Mouse (Mus musculus): ENCODE data around the gene Trmt13. TPM values are rescaled to one million over a fixed set of nuclear protein-coding genes. Genes with fewer than 3 reads are reported as not detected.

Gene Trmt13
- total and polyA plus RNA-seq, 3 experiments: 9.9 to 20.9 (median 11.1) TPM

- H3K4me2 ChIP-seq (ENCODE audit: insufficient read depth, low read depth, poor library complexity, severe bottlenecking): no peak overlapping the region
- H3K9me3 ChIP-seq (replicated peaks; ENCODE audit: low read length): no peaks in the 10 kb centered on the region
- H3K9ac ChIP-seq (ENCODE audit: insufficient read depth, low read depth): no peak overlapping the region
- H3K27ac ChIP-seq (ENCODE audit: insufficient read depth, low read depth): no peak overlapping the region
- peaks cover 58 to 87% of the 10 kb centered on the region in 2 experiments for H3K36me3 ChIP-seq (replicated peaks in 1 of 2; ENCODE audit: control insufficient read depth in 1 of 2, insufficient read depth in 1 of 2, low read length in 1 of 2)
- no peak overlapping the region for H3K4me3 ChIP-seq (replicated peaks in 1 of 3; ENCODE audit: low read depth in 2 of 3, low read length in 2 of 3, poor library complexity in 1 of 3)
- in situ Hi-C loops (cut with MboI; ENCODE audit: low pct_ligation_motif_present, low pct_unique_long_range_greater_than_20kb, low sequenced_read_pairs) (no loop called here), dilution Hi-C loops (cut with MboI; ENCODE audit: extremely low pct_ligation_motif_present, extremely low pct_unique_long_range_greater_than_20kb, low sequenced_read_pairs) (no loop called here)
- no peaks in the 10 kb centered on the region for H3K27me3 ChIP-seq (replicated peaks)
- DNase-seq (ENCODE audit: extremely low read depth): no peak
- no peak for TF ChIP-seq USF2 (conservative IDR thresholded peaks at IDR 0.05; ENCODE audit: low read depth, low read length)
- TF ChIP-seq IRF4 (IDR thresholded peaks at IDR 0.05; ENCODE audit: low read depth, low read length): no peak
- no peak for TF ChIP-seq EP300 (IDR thresholded peaks at IDR 0.05; ENCODE audit: low read length)
- TF ChIP-seq ELF1 (IDR thresholded peaks at IDR 0.05; ENCODE audit: low read depth, low read length): no peak
- TF ChIP-seq MEF2A (IDR thresholded peaks at IDR 0.05; ENCODE audit: borderline replicate concordance, low read depth, low read length): no peak
- no peak for TF ChIP-seq MAZ (IDR thresholded peaks at IDR 0.05; ENCODE audit: low read depth, low read length)
- no peak for TF ChIP-seq USF1 (IDR thresholded peaks at IDR 0.05; ENCODE audit: low read depth, low read length)
- TF ChIP-seq RAD21 (IDR thresholded peaks at IDR 0.05; ENCODE audit: low read depth, low read length): no peak
- TF ChIP-seq MXI1 (IDR thresholded peaks at IDR 0.05; ENCODE audit: low read depth, low read length): no peak
- TF ChIP-seq ETS1 (conservative IDR thresholded peaks at IDR 0.05; ENCODE audit: low read depth, low read length): no peak
- TF ChIP-seq JUND (conservative IDR thresholded peaks at IDR 0.05; ENCODE audit: low read depth, low read length): no peak
- TF ChIP-seq MYC (IDR thresholded peaks at IDR 0.05; ENCODE audit: low read depth, low read length): no peak
- no peak for TF ChIP-seq PAX5 (IDR thresholded peaks at IDR 0.05; ENCODE audit: low read length)
- TF ChIP-seq KAT2A (IDR thresholded peaks at IDR 0.05; ENCODE audit: insufficient replicate concordance, low read length): no peak
- no peak for TF ChIP-seq ZNF384 (IDR thresholded peaks at IDR 0.05; ENCODE audit: low read depth, low read length)
- TF ChIP-seq ZKSCAN1 (IDR thresholded peaks at IDR 0.05; ENCODE audit: borderline replicate concordance, low read depth, low read length): no peak
- no peak for TF ChIP-seq HCFC1 (IDR thresholded peaks at IDR 0.05; ENCODE audit: low read depth, low read length)
- TF ChIP-seq CHD2 (IDR thresholded peaks at IDR 0.05; ENCODE audit: low read length): no peak
- no peak for TF ChIP-seq POLR2A (IDR thresholded peaks at IDR 0.05; ENCODE audit: low read depth, low read length)
- TF ChIP-seq UBTF (IDR thresholded peaks at IDR 0.05; ENCODE audit: low read depth, low read length): no peak
- no peaks in the 10 kb centered on the region for H3K79me2 ChIP-seq (replicated peaks; ENCODE audit: control insufficient read depth, extremely low read depth, insufficient read depth, poor library complexity, severe bottlenecking)
- H3K4me1 ChIP-seq (ENCODE audit: control insufficient read depth in 1 of 2, insufficient read depth in 2 of 2): peaks cover 0 to 26% of the 10 kb centered on the region in 2 experiments; a peak in 2 of 4 replicates
Measured at GRCm38 (mm10) chr3:116542070-116542469, 72.3 kb downstream of the Trmt13 start.

GRCm38 (mm10) chr3:116537200-116537573, 77.2 kb downstream of the Trmt13 start:
- Histone ChIP-seq H3K27me3 (replicated peaks) (no peaks in the 10 kb centered on the region), H3K4me1 (ENCODE audit: control insufficient read depth in 1 of 2, insufficient read depth in 2 of 2) (peaks cover 0 to 10% of the 10 kb centered on the region in 2 experiments; a peak in 2 of 4 replicates), H3K79me2 (replicated peaks; ENCODE audit: control insufficient read depth, extremely low read depth, insufficient read depth, poor library complexity, severe bottlenecking) (no peaks in the 10 kb centered on the region), H3K9ac (ENCODE audit: insufficient read depth, low read depth) (no peak overlapping the region), H3K9me3 (replicated peaks; ENCODE audit: low read length) (no peaks in the 10 kb centered on the region), H3K4me3 (replicated peaks in 1 of 3; ENCODE audit: low read depth in 2 of 3, low read length in 2 of 3, poor library complexity in 1 of 3) (no peak overlapping the region), H3K27ac (ENCODE audit: insufficient read depth, low read depth) (no peak overlapping the region), H3K4me2 (ENCODE audit: insufficient read depth, low read depth, poor library complexity, severe bottlenecking) (no peak overlapping the region), H3K36me3 (replicated peaks in 1 of 2; ENCODE audit: control insufficient read depth in 1 of 2, insufficient read depth in 1 of 2, low read length in 1 of 2) (peaks cover 64 to 86% of the 10 kb centered on the region in 2 experiments)
- dilution Hi-C loops (cut with MboI; ENCODE audit: extremely low pct_ligation_motif_present, extremely low pct_unique_long_range_greater_than_20kb, low sequenced_read_pairs): no loop called here
- in situ Hi-C loops (cut with MboI; ENCODE audit: low pct_ligation_motif_present, low pct_unique_long_range_greater_than_20kb, low sequenced_read_pairs): no loop called here
- no peak for DNase-seq (ENCODE audit: extremely low read depth)
- no peak for TF ChIP-seq ZKSCAN1 (IDR thresholded peaks at IDR 0.05; ENCODE audit: borderline replicate concordance, low read depth, low read length)
- no peak for TF ChIP-seq CTCF (conservative IDR thresholded peaks at IDR 0.05 in 1 of 2, IDR thresholded peaks at IDR 0.05 in 1 of 2; ENCODE audit: low read depth in 2 of 2, low read length in 2 of 2)
- TF ChIP-seq NRF1 (IDR thresholded peaks at IDR 0.05; ENCODE audit: low read depth, low read length): no peak
- no peak for TF ChIP-seq MEF2A (IDR thresholded peaks at IDR 0.05; ENCODE audit: borderline replicate concordance, low read depth, low read length)
- TF ChIP-seq BHLHE40 (IDR thresholded peaks at IDR 0.05; ENCODE audit: low read depth, low read length): no peak
- no peak for TF ChIP-seq MXI1 (IDR thresholded peaks at IDR 0.05; ENCODE audit: low read depth, low read length)
- TF ChIP-seq KAT2A (IDR thresholded peaks at IDR 0.05; ENCODE audit: insufficient replicate concordance, low read length): no peak
- no peak for TF ChIP-seq E2F4 (IDR thresholded peaks at IDR 0.05; ENCODE audit: insufficient replicate concordance, low read depth, low read length)
- no peak for TF ChIP-seq MAFK (IDR thresholded peaks at IDR 0.05; ENCODE audit: insufficient replicate concordance, low read length)
- TF ChIP-seq TBP (conservative IDR thresholded peaks at IDR 0.05; ENCODE audit: low read depth, low read length): no peak
- TF ChIP-seq GABPA (IDR thresholded peaks at IDR 0.05; ENCODE audit: insufficient replicate concordance, low read depth, low read length): no peak

All from CH12.LX (cell line).